Mouse (Mus musculus): ENCODE data around the gene Grm3. TPM values are rescaled to one million over a fixed set of nuclear protein-coding genes. Genes with fewer than 3 reads are reported as not detected.

Gene Grm3
- polyA plus RNA-seq, 1 experiment from 2014 or later = not detected

GRCm38 (mm10) chr5:9511027-9511426, 213.9 kb downstream of the Grm3 start:
- no peaks in the 10 kb centered on the region for H3K27me3 ChIP-seq (replicated peaks; ENCODE audit: control insufficient read depth, insufficient read depth, low read length)
- H3K4me2 ChIP-seq (replicated peaks; ENCODE audit: low read depth) = no peak overlapping the region
- H3K27ac ChIP-seq (ENCODE audit: low read depth, low read length) = no peak overlapping the region
- TF ChIP-seq CTCF (IDR thresholded peaks at IDR 0.05; ENCODE audit: low read depth) = no peak
- no peaks in the 10 kb centered on the region for H3K4me1 ChIP-seq (replicated peaks; ENCODE audit: control insufficient read depth, insufficient read depth, low read length)
- H3K4me3 ChIP-seq (ENCODE audit: low read depth, low read length) = no peak overlapping the region
- H3K36me3 ChIP-seq (ENCODE audit: control insufficient read depth, insufficient read depth) = no peaks in the 10 kb centered on the region
- H3K9me3 ChIP-seq (ENCODE audit: control insufficient read depth) = no peaks in the 10 kb centered on the region
- ATAC-seq = no peak
- 86% methylated on average over 1 of the region's 1 CpGs for WGBS
- H3K9ac ChIP-seq (ENCODE audit: low read depth, low read length) = no peak overlapping the region

DNA sequence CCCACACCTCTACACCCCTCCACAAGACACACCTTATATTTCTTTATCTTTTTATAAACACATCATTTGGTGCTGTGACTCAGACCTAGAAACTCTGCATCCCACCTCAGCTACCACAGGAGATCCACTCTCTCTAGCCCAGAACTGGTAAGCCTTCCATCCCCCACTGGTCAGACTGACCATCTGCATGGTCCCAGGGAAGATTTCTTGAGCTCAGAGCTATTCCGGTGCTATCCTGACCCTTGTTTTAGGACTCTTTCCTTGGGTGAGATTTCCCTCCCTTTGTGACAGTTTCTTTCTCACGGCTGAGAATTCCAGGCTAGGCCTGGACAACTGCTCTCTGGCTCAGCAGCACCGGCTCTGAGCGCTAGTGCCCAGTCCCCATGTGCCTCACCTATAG, 227.7 kb downstream of the Grm3 start:
- Histone ChIP-seq H3K4me1 (replicated peaks; ENCODE audit: control insufficient read depth, insufficient read depth, low read length) (no peaks in the 10 kb centered on the region), H3K27ac (ENCODE audit: low read depth, low read length) (no peak overlapping the region), H3K9ac (ENCODE audit: low read depth, low read length) (no peak overlapping the region), H3K9me3 (ENCODE audit: control insufficient read depth) (no peaks in the 10 kb centered on the region), H3K27me3 (replicated peaks; ENCODE audit: control insufficient read depth, insufficient read depth, low read length) (no peaks in the 10 kb centered on the region), H3K4me2 (replicated peaks; ENCODE audit: low read depth) (no peak overlapping the region), H3K36me3 (ENCODE audit: control insufficient read depth, insufficient read depth) (no peaks in the 10 kb centered on the region), H3K4me3 (ENCODE audit: low read depth, low read length) (no peak overlapping the region)
- no peak for TF ChIP-seq CTCF (IDR thresholded peaks at IDR 0.05; ENCODE audit: low read depth)
- 74% methylated on average over 4 of the region's 4 CpGs for WGBS
- no peak for ATAC-seq

DNA sequence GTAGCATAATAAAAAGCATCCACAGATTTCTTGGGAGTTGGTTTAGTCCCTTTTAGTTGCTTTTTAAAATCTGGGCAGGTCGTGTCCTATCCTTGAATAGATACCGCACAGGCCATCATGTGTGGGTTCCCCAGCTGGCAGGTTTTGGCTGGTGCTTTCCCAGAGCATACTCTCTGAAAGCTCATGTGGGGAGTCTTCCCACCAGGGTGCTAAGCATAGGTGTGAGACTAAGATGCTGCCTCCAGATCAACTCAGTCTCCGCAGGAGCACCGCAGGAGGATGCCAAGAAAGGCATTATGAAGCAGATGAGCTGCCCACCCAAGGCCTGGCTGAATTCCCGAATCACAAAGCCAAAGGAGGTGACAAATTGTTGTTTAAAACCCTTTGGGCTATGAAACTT, 229.5 kb downstream of the Grm3 start:
- ATAC-seq = no peak
- Histone ChIP-seq H3K4me2 (replicated peaks; ENCODE audit: low read depth) (no peak overlapping the region), H3K9me3 (ENCODE audit: control insufficient read depth) (no peaks in the 10 kb centered on the region), H3K4me1 (replicated peaks; ENCODE audit: control insufficient read depth, insufficient read depth, low read length) (no peaks in the 10 kb centered on the region), H3K27me3 (replicated peaks; ENCODE audit: control insufficient read depth, insufficient read depth, low read length) (no peaks in the 10 kb centered on the region), H3K4me3 (ENCODE audit: low read depth, low read length) (no peak overlapping the region), H3K36me3 (ENCODE audit: control insufficient read depth, insufficient read depth) (no peaks in the 10 kb centered on the region), H3K27ac (ENCODE audit: low read depth, low read length) (no peak overlapping the region), H3K9ac (ENCODE audit: low read depth, low read length) (no peak overlapping the region)
- 31% methylated on average over 5 of the region's 5 CpGs for WGBS
- no peak for TF ChIP-seq CTCF (IDR thresholded peaks at IDR 0.05; ENCODE audit: low read depth)

GRCm38 (mm10) chr5:9477587-9477986, 247.4 kb downstream of the Grm3 start:
- no peaks in the 10 kb centered on the region for H3K27me3 ChIP-seq (replicated peaks; ENCODE audit: control insufficient read depth, insufficient read depth, low read length)
- H3K9me3 ChIP-seq (ENCODE audit: control insufficient read depth) = no peaks in the 10 kb centered on the region
- no peak overlapping the region for H3K9ac ChIP-seq (ENCODE audit: low read depth, low read length)
- no peaks in the 10 kb centered on the region for H3K4me1 ChIP-seq (replicated peaks; ENCODE audit: control insufficient read depth, insufficient read depth, low read length)
- no peak overlapping the region for H3K27ac ChIP-seq (ENCODE audit: low read depth, low read length)
- 80% methylated on average over 3 of the region's 3 CpGs for WGBS
- no peaks in the 10 kb centered on the region for H3K36me3 ChIP-seq (ENCODE audit: control insufficient read depth, insufficient read depth)
- no peak for ATAC-seq
- H3K4me3 ChIP-seq (ENCODE audit: low read depth, low read length) = no peak overlapping the region
- no peak for TF ChIP-seq CTCF (IDR thresholded peaks at IDR 0.05; ENCODE audit: low read depth)
- no peak overlapping the region for H3K4me2 ChIP-seq (replicated peaks; ENCODE audit: low read depth)

- Histone ChIP-seq H3K9ac (ENCODE audit: low read depth, low read length) (no peak overlapping the region), H3K27me3 (replicated peaks; ENCODE audit: control insufficient read depth, insufficient read depth, low read length) (no peaks in the 10 kb centered on the region), H3K9me3 (ENCODE audit: control insufficient read depth) (no peaks in the 10 kb centered on the region), H3K27ac (ENCODE audit: low read depth, low read length) (no peak overlapping the region), H3K36me3 (ENCODE audit: control insufficient read depth, insufficient read depth) (no peaks in the 10 kb centered on the region), H3K4me3 (ENCODE audit: low read depth, low read length) (no peak overlapping the region), H3K4me1 (replicated peaks; ENCODE audit: control insufficient read depth, insufficient read depth, low read length) (no peaks in the 10 kb centered on the region), H3K4me2 (replicated peaks; ENCODE audit: low read depth) (no peak overlapping the region)
- ATAC-seq = no peak
- WGBS = 90% methylated on average over 2 of the region's 2 CpGs
- TF ChIP-seq CTCF (IDR thresholded peaks at IDR 0.05; ENCODE audit: low read depth) = no peak
These were observed 271.7 kb downstream of the Grm3 start for GRCm38 (mm10) chr5:9453298-9453697.

- Histone ChIP-seq H3K27me3 (replicated peaks; ENCODE audit: control insufficient read depth, insufficient read depth, low read length) (no peaks in the 10 kb centered on the region), H3K9me3 (ENCODE audit: control insufficient read depth) (no peaks in the 10 kb centered on the region), H3K4me2 (replicated peaks; ENCODE audit: low read depth) (no peak overlapping the region), H3K36me3 (ENCODE audit: control insufficient read depth, insufficient read depth) (no peaks in the 10 kb centered on the region), H3K4me1 (replicated peaks; ENCODE audit: control insufficient read depth, insufficient read depth, low read length) (no peaks in the 10 kb centered on the region), H3K4me3 (ENCODE audit: low read depth, low read length) (no peak overlapping the region), H3K9ac (ENCODE audit: low read depth, low read length) (no peak overlapping the region), H3K27ac (ENCODE audit: low read depth, low read length) (no peak overlapping the region)
- no peak for ATAC-seq
- TF ChIP-seq CTCF (IDR thresholded peaks at IDR 0.05; ENCODE audit: low read depth) = peak; percentile 29; the same call in 1 of the 2 replicates
- 73% methylated on average over 5 of the region's 5 CpGs for WGBS
These were observed 275.4 kb downstream of the Grm3 start for GRCm38 (mm10) chr5:9449570-9449969.

DNA sequence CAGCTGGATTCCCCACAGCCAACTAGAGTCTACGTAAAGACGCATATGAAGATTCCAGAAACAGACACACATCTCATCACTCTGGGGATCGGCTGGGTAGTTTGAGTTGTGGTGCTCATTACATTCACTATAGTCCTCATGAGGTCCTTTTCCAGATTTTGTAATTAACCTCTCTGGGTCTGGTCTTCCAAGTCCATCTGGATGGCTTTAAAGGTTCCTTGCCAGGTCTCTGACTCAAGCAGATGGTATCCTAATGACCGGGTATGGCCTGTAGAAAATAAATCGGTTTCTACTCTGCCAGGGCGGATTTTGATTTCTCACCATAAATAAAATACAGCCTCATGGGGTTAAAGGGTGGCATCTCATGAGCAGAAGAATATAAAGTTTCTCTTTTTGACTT, 276.0 kb downstream of the Grm3 start:
- Histone ChIP-seq H3K27ac (ENCODE audit: low read depth, low read length) (no peak overlapping the region), H3K36me3 (ENCODE audit: control insufficient read depth, insufficient read depth) (no peaks in the 10 kb centered on the region), H3K9ac (ENCODE audit: low read depth, low read length) (no peak overlapping the region), H3K4me3 (ENCODE audit: low read depth, low read length) (no peak overlapping the region), H3K9me3 (ENCODE audit: control insufficient read depth) (no peaks in the 10 kb centered on the region), H3K27me3 (replicated peaks; ENCODE audit: control insufficient read depth, insufficient read depth, low read length) (no peaks in the 10 kb centered on the region), H3K4me1 (replicated peaks; ENCODE audit: control insufficient read depth, insufficient read depth, low read length) (no peaks in the 10 kb centered on the region), H3K4me2 (replicated peaks; ENCODE audit: low read depth) (no peak overlapping the region)
- 84% methylated on average over 6 of the region's 6 CpGs for WGBS
- TF ChIP-seq CTCF (IDR thresholded peaks at IDR 0.05; ENCODE audit: low read depth) = no peak
- ATAC-seq = no peak
